Mouse (Mus musculus) kidney, postnatal 25 days (tissue): Measurements from ENCODE around the gene Zfp839.

Experiments used
- DNase-seq, 2 experiments: peaks; one replicate each; pipeline ENCODE4 v3.0.0; 2021; ENCODE audit warnings: mixed read lengths in 2 of 2

Zfp839 gene

DNA sequence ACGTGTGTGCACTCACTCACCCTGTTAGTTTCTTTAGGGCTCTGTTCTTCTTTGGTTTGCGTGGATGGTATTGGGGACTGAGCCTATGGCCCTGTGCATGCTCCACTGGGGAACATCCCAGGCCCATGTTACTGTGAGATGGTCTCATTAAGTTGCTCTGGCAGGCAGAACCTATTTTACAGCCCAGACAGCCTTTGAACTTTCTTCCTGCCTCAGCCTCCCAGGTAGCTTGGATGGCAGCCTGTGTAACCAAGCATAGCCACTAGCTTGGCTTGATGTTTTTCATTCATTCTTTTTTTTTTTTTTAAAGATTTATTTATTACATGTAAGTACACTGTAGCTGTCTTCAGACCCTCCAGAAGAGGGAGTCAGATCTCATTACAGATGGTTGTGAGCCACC lies 35.2 kb downstream of the Zfp839 start:
- DNase-seq = peak; percentile 39 to 66

DNA sequence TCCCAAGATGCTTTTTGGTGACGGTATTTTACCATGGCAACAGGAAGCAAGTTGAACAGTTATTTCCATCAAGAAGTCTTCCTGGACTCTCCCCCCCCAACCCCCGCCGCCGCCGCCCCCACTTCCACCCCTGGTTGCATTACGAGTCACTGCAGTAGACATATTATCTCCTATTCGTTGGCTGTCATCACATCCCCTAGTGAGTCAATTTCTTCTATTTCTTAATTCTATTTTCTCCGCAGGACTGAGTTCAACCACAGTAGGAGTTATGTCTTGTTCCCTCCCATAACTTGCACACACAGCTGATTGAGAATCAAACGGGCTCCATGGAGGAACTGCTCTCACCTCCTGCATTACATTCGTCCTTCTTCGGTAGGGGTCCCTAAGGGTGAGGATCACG lies 38.1 kb downstream of the Zfp839 start:
- no peak for DNase-seq

DNA sequence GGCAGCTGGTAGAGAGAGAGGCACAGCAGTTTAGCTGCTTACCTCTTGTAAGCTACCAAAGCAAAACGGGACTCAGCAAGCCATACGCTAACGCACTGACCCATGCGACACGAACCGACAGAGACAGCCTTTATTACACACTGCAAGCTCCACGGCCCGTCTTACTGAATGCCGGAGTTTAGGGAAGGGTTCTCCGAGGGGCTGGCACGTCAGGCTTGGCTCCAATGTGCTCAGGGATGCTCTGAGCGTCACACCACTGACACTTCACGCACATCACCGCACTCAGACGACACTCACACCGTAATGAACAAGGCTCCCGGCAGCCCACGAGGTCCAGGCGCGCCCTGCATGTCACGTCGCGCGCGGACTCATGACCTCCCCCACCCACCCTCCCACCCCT lies 38.6 kb downstream of the Zfp839 start:
- peak in 1 of 2 experiments; percentile 40 for DNase-seq

DNA sequence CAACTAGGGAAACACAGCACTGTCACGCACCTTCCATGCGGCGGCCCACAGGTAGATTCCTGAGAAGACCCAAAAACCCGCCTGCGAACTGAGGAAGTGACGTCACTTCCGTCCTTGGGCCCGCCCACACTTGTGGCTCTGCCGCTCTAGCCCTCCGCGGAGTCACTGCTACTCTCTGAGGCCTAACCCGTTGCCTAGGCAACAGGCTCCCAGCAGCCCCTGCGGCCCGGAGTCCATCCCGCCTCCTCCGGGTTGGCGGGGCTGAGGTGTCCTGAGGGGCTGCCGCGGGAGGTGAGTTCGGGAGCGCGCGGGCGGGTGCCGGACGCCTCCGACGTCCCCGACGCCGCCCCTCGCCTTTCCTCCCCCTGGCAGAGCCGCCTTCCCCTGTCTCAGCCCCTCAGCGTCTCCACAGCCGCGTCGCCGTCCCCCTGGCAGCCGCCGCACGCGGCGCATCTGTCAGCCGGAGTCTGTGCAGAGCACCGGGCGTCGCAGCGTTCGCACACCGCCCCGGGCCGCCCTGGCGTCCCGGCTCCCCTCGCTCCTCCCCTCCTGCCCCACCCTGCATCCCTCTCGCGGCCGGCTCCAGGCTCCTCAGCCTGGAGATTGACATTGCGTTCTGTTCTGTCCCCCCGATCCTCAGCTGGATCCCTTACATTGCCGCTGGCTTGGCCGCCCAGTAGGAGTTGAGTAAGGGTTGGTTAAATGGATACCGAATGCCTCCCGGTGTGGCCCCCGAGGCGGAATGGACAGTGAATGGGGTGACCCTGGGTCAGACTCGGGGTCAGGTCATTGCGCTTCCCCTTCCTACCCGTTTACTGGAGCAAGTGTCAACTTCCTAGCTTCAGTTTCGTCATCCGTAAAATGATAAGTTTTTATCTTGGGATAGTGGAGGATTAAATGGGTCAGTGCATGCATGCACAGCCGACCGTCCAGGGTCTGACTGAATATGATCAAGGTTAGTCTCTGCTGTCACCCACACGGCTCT lies 39.3 kb downstream of the Zfp839 start, which contains the start of the genes Cinp and Tecpr2:
Cinp (minus strand) TSS at position 110 of the 985 bp plus-strand sequence.
Tecpr2 (plus strand) TSS at position 229 of the 985 bp plus-strand sequence.
- DNase-seq = peak; percentile 98 to 99

DNA sequence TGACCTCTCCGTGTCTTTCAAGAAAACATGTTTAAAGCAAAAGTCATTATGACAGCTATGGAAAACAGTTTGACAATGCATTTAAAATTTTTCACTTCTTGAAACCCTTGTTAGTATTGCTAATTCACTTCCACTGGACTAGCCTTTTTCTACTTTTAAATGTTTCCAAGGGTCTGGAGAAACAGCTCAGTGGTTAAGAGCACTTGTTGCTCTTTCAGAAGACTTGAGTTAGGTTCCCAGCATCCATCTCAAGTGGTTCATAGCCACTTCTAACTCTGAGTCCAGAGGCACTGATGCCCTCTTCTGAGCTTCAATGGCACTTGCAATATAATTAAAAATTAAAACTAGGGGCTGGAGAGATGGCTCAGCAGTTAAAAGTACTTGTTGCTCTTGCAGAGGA lies 41.8 kb downstream of the Zfp839 start:
- no peak for DNase-seq

DNA sequence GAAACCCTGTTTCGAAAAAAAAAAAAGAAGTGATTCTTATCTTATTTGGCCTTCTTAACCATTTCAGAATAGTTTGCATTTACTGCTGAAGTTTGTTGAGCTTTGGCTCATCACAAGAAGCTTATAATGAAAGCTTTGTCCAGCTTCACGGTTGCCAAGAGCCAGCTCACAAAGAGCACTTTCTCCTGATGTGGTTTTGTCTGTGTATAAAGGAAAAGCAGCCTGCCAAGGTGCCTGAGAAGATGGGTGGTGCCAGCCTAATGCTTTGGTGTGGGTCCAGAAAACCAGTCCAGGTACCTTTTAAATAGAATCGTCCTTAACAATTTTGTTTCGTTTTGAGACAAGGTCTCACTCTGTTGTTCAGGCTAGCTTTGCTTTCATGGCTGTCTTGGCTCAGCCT lies 52.1 kb downstream of the Zfp839 start:
- DNase-seq = no peak

DNA sequence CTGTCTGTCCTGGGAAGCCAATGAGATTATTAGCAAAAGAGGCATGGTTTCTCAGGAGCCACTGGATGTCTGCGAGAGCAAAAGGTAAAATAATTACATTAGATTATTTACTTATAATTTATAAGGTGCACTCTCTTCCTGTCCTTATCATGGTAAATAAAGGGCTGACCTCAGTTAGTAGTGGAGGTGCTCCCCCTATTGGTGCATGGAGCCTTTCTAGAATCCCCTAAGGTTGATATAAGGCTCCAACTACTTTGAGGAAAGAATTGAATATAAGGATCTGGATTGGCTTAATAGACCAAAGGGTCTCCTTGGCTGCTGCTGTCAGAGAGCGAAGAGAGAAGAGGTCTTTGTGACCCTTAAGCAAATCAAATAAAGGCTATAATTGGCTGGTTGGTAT lies 53.5 kb downstream of the Zfp839 start:
- DNase-seq = peak in 1 of 2 experiments; percentile 66

DNA sequence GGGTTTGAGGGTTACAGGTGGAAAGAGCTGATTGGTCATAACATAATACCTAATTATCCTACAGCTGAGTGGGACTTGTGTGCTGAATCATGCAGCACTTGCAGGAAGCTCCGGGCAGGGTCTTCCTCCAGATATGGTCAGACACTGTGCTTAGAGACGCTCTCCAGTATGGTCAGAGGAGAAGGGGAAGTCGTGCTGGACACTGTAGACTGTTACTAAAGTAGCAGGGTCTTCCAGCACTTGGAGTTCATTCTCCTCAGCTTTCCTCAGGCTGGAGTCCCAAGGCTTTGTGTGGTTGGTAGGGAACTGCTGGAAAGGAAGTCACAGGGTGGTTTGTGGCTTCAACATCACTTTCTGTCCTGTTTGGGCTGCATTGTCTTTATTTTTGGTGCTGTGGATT lies 57.8 kb downstream of the Zfp839 start:
- DNase-seq = no peak

DNA sequence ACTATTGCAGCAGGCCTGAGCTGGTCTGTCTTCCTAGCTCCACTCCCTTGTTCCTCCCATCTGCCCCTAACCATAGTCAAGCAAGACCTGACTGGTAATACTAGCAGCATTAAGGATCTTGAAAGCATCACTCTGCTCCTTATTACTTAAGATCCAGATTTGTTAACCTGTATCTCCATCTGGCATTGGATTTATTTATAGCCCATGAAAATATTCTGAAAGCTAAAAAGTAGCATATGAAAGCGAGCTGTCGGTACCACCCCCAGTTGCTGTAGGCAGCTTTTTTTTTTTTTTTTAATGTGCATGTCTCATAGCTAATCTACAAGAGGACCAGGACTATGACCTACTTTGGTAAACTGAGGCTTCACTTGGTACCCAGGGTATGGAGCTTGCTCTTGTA lies 59.9 kb downstream of the Zfp839 start:
- no peak for DNase-seq

DNA sequence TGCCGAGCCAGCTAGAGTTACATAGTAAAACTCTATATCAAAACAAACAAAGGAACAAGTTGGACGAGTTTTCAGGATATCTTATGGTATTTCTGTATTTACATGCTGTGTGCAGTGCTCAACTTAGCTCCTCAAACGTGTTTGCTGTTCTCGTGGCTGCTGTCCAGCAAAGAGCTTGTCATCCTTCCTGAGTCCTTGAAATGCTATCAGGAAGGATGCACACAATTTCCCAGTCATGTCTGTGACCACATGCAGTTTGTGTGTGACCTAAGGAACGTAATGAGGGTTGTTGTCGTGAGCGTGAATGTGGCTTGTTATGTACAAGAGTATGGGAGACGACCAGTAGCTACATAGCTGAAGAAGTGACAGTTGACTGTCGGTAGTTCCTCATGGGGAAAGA lies 65.7 kb downstream of the Zfp839 start:
- DNase-seq = no peak
